Mouse (Mus musculus) bone marrow, adult 2 months (tissue): ENCODE measurements around the gene Nkpd1.

Experiments
- CTCF ChIP-seq: fragments of 200-500 bp; IDR thresholded peaks from 2 replicates; pipeline ENCODE4 v1.5.1; 2011; ENCODE audit warnings: low read length, control low read depth; ENCODE audit not compliant: control insufficient read depth, insufficient read depth
- POLR2A ChIP-seq: fragments of 200-500 bp; IDR thresholded peaks from 2 replicates; pipeline ENCODE4 v1.6.1; 2011; ENCODE audit warnings: low read depth, mild to moderate bottlenecking, control low read depth, low read length, borderline replicate concordance; ENCODE audit not compliant: control insufficient read depth

- TF ChIP-seq CTCF, result no peak
- no peak for TF ChIP-seq POLR2A
These were observed 48.2 kb upstream of the Nkpd1 start for GRCm38 (mm10) chr7:19469404-19469803.
